23 mouse cellular contexts compared by ENCODE assay signal in the genomic region with DNA sequence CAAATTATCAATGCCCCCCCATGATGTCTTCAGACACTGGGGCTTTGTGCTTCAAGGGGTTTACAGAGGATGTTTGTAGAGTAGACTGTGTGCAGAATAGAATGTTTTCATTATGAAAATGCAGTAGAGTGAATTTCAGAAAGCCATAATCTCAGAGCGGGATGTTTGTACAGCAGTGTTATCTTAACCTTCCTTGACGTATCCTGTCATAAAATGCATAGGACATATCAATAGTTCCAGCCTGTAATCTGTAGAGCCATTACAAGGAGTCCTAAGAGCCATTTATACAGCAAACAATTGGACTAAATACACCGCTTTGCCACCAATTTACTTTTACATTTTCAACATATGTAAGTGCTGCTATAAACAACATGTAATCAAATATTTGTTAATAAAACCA. TPM values are rescaled to one million over a fixed set of nuclear protein-coding genes. Genes with fewer than 3 reads are reported as not detected.
DNase-seq lines count a peak whose midpoint lies in the region; ATAC-seq and TF ChIP-seq lines count a peak whose summit lies in the region.
"Had no signal": no experiment of that assay in that cellular context is flagged by ENCODE, and none has a peak within 500 bp of the region (broad histone marks: within the 10 kb centered on the region; RNA-seq: fewer than 3 reads in every experiment).

No protein-coding gene starts in this region.

- peaks cover 10% of the 10 kb centered on the region for H3K4me1 ChIP-seq in forebrain, embryonic 10.5 days
- H3K4me1 ChIP-seq in forebrain, embryonic 12.5 days, result peaks cover 10% of the 10 kb centered on the region; the same call in 1 of the 2 replicates
- H3K4me1 ChIP-seq in MEL (ENCODE audit: control insufficient read depth in 1 of 2, insufficient read depth in 2 of 2, low read length in 2 of 2), result no peaks in the 10 kb centered on the region
- 0 out of 2 replicates have a peak, but pooled peaks cover 5% of the 10 kb centered on the region for H3K4me1 ChIP-seq in intestine, postnatal 0 days (replicated peaks; ENCODE audit: control insufficient read depth, insufficient read depth, low read length)
- no peaks in the 10 kb centered on the region for H3K4me1 ChIP-seq in stomach, postnatal 0 days (replicated peaks; ENCODE audit: control insufficient read depth, insufficient read depth)
- H3K4me1 ChIP-seq: forebrain, embryonic 15.5 days had no signal

- DNase-seq in forebrain, embryonic 10.5 days (ENCODE audit: extremely low spot score, low spot score), result no peak
- peak; percentile 31 for DNase-seq in MEL (ENCODE audit: low read depth, low spot score)
- DNase-seq in stomach, postnatal 0 days (ENCODE audit: low spot score), result no peak
- DNase-seq in thymus, postnatal 14 days, result no peak
- no peak for DNase-seq in liver
- DNase-seq: adrenal gland, postnatal 14 days; B cell, adult 2 months; cerebellum, adult 18-20 months; cerebellum, adult 9-11 months; gastrocnemius, postnatal 36 days; heart, adult 11 months; heart, postnatal 36 days had no signal

- TF ChIP-seq EP300 in MEL (IDR thresholded peaks at IDR 0.05; ENCODE audit: low read depth in 1 of 2, low read length in 2 of 2), result peak; percentile 56 to 60
- TF ChIP-seq EP300 in stomach, postnatal 0 days (optimal IDR thresholded peaks at IDR 0.05), result no peak

- TF ChIP-seq POLR2A in MEL (IDR thresholded peaks at IDR 0.05; ENCODE audit: control insufficient read depth in 1 of 2, insufficient read depth in 1 of 2, low read depth in 1 of 2, low read length in 2 of 2, poor library complexity in 1 of 2), result no peak

- no peak overlapping the region for H3K4me3 ChIP-seq in forebrain, embryonic 10.5 days
- H3K4me3 ChIP-seq in forebrain, embryonic 12.5 days (replicated peaks), result no peak overlapping the region
- no peak overlapping the region for H3K4me3 ChIP-seq in MEL (ENCODE audit: control insufficient read depth in 1 of 2, insufficient read depth in 1 of 2, low read depth in 2 of 2, low read length in 2 of 2)
- H3K4me3 ChIP-seq in intestine, postnatal 0 days (ENCODE audit: low read depth, low read length), result no peak overlapping the region
- peak overlapping the region; percentile 29; the same call in 1 of the 2 replicates for H3K4me3 ChIP-seq in stomach, postnatal 0 days (ENCODE audit: low read depth, low read length)
- H3K4me3 ChIP-seq: embryonic facial prominence, embryonic 10.5 days; forebrain, embryonic 15.5 days; heart, embryonic 13.5 days had no signal

- no peaks in the 10 kb centered on the region for H3K36me3 ChIP-seq in forebrain, embryonic 10.5 days (replicated peaks)
- no peaks in the 10 kb centered on the region for H3K36me3 ChIP-seq in forebrain, embryonic 12.5 days (replicated peaks)
- 0 out of 4 replicates have a peak, but pooled peaks cover 0 to 2% of the 10 kb centered on the region in 2 experiments for H3K36me3 ChIP-seq in MEL (ENCODE audit: control insufficient read depth in 1 of 2, insufficient read depth in 2 of 2, low read length in 2 of 2)
- H3K36me3 ChIP-seq in intestine, postnatal 0 days (ENCODE audit: control insufficient read depth, insufficient read depth), result no peaks in the 10 kb centered on the region
- H3K36me3 ChIP-seq in stomach, postnatal 0 days (ENCODE audit: control insufficient read depth, insufficient read depth, low read length), result no peaks in the 10 kb centered on the region
- H3K36me3 ChIP-seq: embryonic facial prominence, embryonic 10.5 days; forebrain, embryonic 15.5 days; G1E; heart, embryonic 13.5 days had no signal

- H3K79me2 ChIP-seq in MEL (ENCODE audit: control insufficient read depth, insufficient read depth, low read length, poor library complexity), result no peaks in the 10 kb centered on the region

- no peak overlapping the region for H3K4me2 ChIP-seq in forebrain, embryonic 12.5 days
- H3K4me2 ChIP-seq in intestine, postnatal 0 days (replicated peaks; ENCODE audit: low read depth), result peak overlapping the region; percentile 30
- peak overlapping the region; percentile 31 for H3K4me2 ChIP-seq in stomach, postnatal 0 days (replicated peaks; ENCODE audit: low read depth)
- H3K4me2 ChIP-seq: forebrain, embryonic 15.5 days; heart, embryonic 13.5 days had no signal

- 0 out of 2 replicates have a peak overlapping the region, but pooled peaks have one; percentile 3 for H3K27ac ChIP-seq in forebrain, embryonic 10.5 days
- no peak overlapping the region for H3K27ac ChIP-seq in forebrain, embryonic 12.5 days
- H3K27ac ChIP-seq in MEL (ENCODE audit: control insufficient read depth, low read depth, low read length), result no peak overlapping the region
- no peak overlapping the region for H3K27ac ChIP-seq in intestine, postnatal 0 days (ENCODE audit: low read depth, low read length)
- peak overlapping the region; percentile 80 for H3K27ac ChIP-seq in stomach, postnatal 0 days (replicated peaks)
- H3K27ac ChIP-seq: embryonic facial prominence, embryonic 10.5 days; forebrain, embryonic 15.5 days; heart, embryonic 13.5 days; hindbrain, postnatal 0 days had no signal

- no peaks in the 10 kb centered on the region for H3K9me3 ChIP-seq in forebrain, embryonic 10.5 days
- H3K9me3 ChIP-seq in forebrain, embryonic 12.5 days, result no peaks in the 10 kb centered on the region
- H3K9me3 ChIP-seq in MEL (replicated peaks; ENCODE audit: insufficient read depth, low read length), result no peaks in the 10 kb centered on the region
- H3K9me3 ChIP-seq in intestine, postnatal 0 days (ENCODE audit: control insufficient read depth), result no peaks in the 10 kb centered on the region
- H3K9me3 ChIP-seq in stomach, postnatal 0 days (ENCODE audit: control insufficient read depth, low read length), result no peaks in the 10 kb centered on the region
- H3K9me3 ChIP-seq: embryonic facial prominence, embryonic 10.5 days; forebrain, embryonic 15.5 days; heart, embryonic 13.5 days had no signal

- no peak for TF ChIP-seq RAD21 in MEL (IDR thresholded peaks at IDR 0.05; ENCODE audit: low read depth, low read length)

- no peak overlapping the region for H3K9ac ChIP-seq in forebrain, embryonic 12.5 days
- H3K9ac ChIP-seq in MEL (ENCODE audit: control insufficient read depth, low read depth, low read length, poor library complexity, severe bottlenecking), result no peak overlapping the region
- no peak overlapping the region for H3K9ac ChIP-seq in intestine, postnatal 0 days (ENCODE audit: low read depth, low read length)
- peak overlapping the region; percentile 59 for H3K9ac ChIP-seq in stomach, postnatal 0 days (ENCODE audit: low read length)
- H3K9ac ChIP-seq: forebrain, embryonic 15.5 days; heart, embryonic 13.5 days had no signal

- no peaks in the 10 kb centered on the region for H3K27me3 ChIP-seq in forebrain, embryonic 10.5 days (ENCODE audit: poor library complexity, severe bottlenecking)
- H3K27me3 ChIP-seq in forebrain, embryonic 12.5 days, result no peaks in the 10 kb centered on the region
- no peaks in the 10 kb centered on the region; a peak in 1 of 4 replicates for H3K27me3 ChIP-seq in MEL (ENCODE audit: control insufficient read depth in 1 of 2, insufficient read depth in 2 of 2, low read length in 2 of 2)
- no peaks in the 10 kb centered on the region for H3K27me3 ChIP-seq in intestine, postnatal 0 days (replicated peaks; ENCODE audit: control insufficient read depth, insufficient read depth, low read length)
- no peaks in the 10 kb centered on the region for H3K27me3 ChIP-seq in stomach, postnatal 0 days (ENCODE audit: control insufficient read depth, insufficient read depth, low read length)
- H3K27me3 ChIP-seq: forebrain, embryonic 15.5 days; heart, embryonic 13.5 days had no signal

- WGBS in forebrain, embryonic 10.5 days, result 92% methylated on average over 3 of the region's 3 CpGs
- WGBS in forebrain, embryonic 12.5 days, result 86% methylated on average over 3 of the region's 3 CpGs
- WGBS in intestine, postnatal 0 days, result 34% methylated on average over 3 of the region's 3 CpGs
- 48% methylated on average over 3 of the region's 3 CpGs for WGBS in stomach, postnatal 0 days

- TF ChIP-seq CTCF in MEL (IDR thresholded peaks at IDR 0.05 in 2 of 3, conservative IDR thresholded peaks at IDR 0.05 in 1 of 3; ENCODE audit: control insufficient read depth in 1 of 3, insufficient read depth in 1 of 3, low read depth in 2 of 3, low read length in 3 of 3, poor library complexity in 1 of 3, severe bottlenecking in 1 of 3), result no peak
- no peak for TF ChIP-seq CTCF in intestine, postnatal 0 days (IDR thresholded peaks at IDR 0.05; ENCODE audit: low read depth)
- no peak for TF ChIP-seq CTCF in stomach, postnatal 0 days (IDR thresholded peaks at IDR 0.05; ENCODE audit: low read depth)

- no peak for ATAC-seq in forebrain, embryonic 12.5 days (ENCODE audit: low FRiP score)
- ATAC-seq in intestine, postnatal 0 days, result peak; percentile 58; the same call in 1 of the 2 replicates
- no peak; the same call in 1 of the 2 replicates for ATAC-seq in stomach, postnatal 0 days (ENCODE audit: low FRiP score, low TSS enrichment)
- ATAC-seq: CD4-positive, CD25-positive, alpha-beta regulatory T cell, adult 4 months; forebrain, embryonic 15.5 days had no signal

TF ChIP-seq in MEL, 35 proteins besides CTCF, POLR2A, EP300 and RAD21 (continues in another document):
- peak; percentile 73 for TF ChIP-seq GATA1 (IDR thresholded peaks at IDR 0.05; ENCODE audit: low read depth, low read length)
- no peak for TF ChIP-seq ZNF384 (IDR thresholded peaks at IDR 0.05; ENCODE audit: low read depth, low read length)
- TF ChIP-seq POLR2AphosphoS2 (IDR thresholded peaks at IDR 0.05; ENCODE audit: low read length), result no peak
- TF ChIP-seq TAL1 (IDR thresholded peaks at IDR 0.05; ENCODE audit: low read length), result peak; percentile 60
- no peak for TF ChIP-seq ZC3H11A (IDR thresholded peaks at IDR 0.05; ENCODE audit: low read depth, low read length)

RNA-seq across cellular contexts. Expression of gene Agr2, which starts 0.9 kb away (rescaled TPM):
- not detected in 2 replicates for polyA plus RNA-seq in forebrain, embryonic 10.5 days (2016; fragmentation: Nextera tagmentation; extraction: Ambion mirVana)
- 0.33 and 0.36 TPM in 2 replicates for polyA plus RNA-seq in forebrain, embryonic 12.5 days (2016; fragmentation: Nextera tagmentation; extraction: Ambion mirVana)
- not detected in 2 replicates for total RNA-seq in MEL (2012; rRNA removed)
- polyA plus RNA-seq in MEL (2012; ENCODE audit: insufficient read depth in 1 of 2, insufficient read length in 2 of 2, low read depth in 1 of 2, low replicate concordance in 2 of 2, missing spikeins in 1 of 2), result not detected
- polyA plus RNA-seq in intestine, postnatal 0 days (2015; fragmentation: Nextera tagmentation; extraction: Ambion mirVana), result 438 and 502 TPM in 2 replicates
- polyA plus RNA-seq in stomach, postnatal 0 days (2015; fragmentation: Nextera tagmentation; extraction: Ambion mirVana), result 1,362 and 1,533 TPM in 2 replicates
- total RNA-seq: adrenal gland, postnatal 14 days; gastrocnemius, adult 8-10 months; gastrocnemius, postnatal 36 days; heart, postnatal 36 days; hindbrain, postnatal 0 days had no signal
- polyA plus RNA-seq: CD4-positive, CD25-positive, alpha-beta regulatory T cell, adult 4 months; embryonic facial prominence, embryonic 10.5 days; forebrain, embryonic 15.5 days; G1E; heart, postnatal 0 days; hindbrain, embryonic 11.5 days had no signal

RNA-seq across cellular contexts. Expression of gene Tspan13, which starts 48.7 kb away (rescaled TPM):
- 160 and 161 TPM in 2 replicates for polyA plus RNA-seq in forebrain, embryonic 10.5 days (2016; fragmentation: Nextera tagmentation; extraction: Ambion mirVana)
- polyA plus RNA-seq in forebrain, embryonic 12.5 days (2016; fragmentation: Nextera tagmentation; extraction: Ambion mirVana), result 236 and 244 TPM in 2 replicates
- total RNA-seq in MEL (2012; rRNA removed), result 23.0 and 23.7 TPM in 2 replicates
- 10 to 100 TPM in 1 of 2 experiments, not detected in 1; 37.5 TPM for polyA plus RNA-seq in MEL (2012; ENCODE audit: insufficient read depth in 1 of 2, insufficient read length in 2 of 2, low read depth in 1 of 2, low replicate concordance in 2 of 2, missing spikeins in 1 of 2)
- polyA plus RNA-seq in intestine, postnatal 0 days (2015; fragmentation: Nextera tagmentation; extraction: Ambion mirVana), result 499 and 565 TPM in 2 replicates
- 121 and 129 TPM in 2 replicates for polyA plus RNA-seq in stomach, postnatal 0 days (2015; fragmentation: Nextera tagmentation; extraction: Ambion mirVana)
- total RNA-seq: G1E had no signal

Comparison
In these comparisons a context has a peak if more than half of its experiments do, and no peak if none do; other contexts are left out.
1. H3K27ac ChIP-seq: peak in forebrain, embryonic 10.5 days (single experiment) and stomach, postnatal 0 days (single experiment); none in forebrain, embryonic 12.5 days (single experiment), MEL (single experiment) and intestine, postnatal 0 days (single experiment).
2. RNA of gene Agr2, which starts 0.9 kb away (polyA plus RNA-seq): 1,362 to 1,533 TPM in stomach, postnatal 0 days and 438 to 502 TPM in intestine, postnatal 0 days; 0.33 to 0.36 TPM in forebrain, embryonic 12.5 days, not detected in forebrain, embryonic 10.5 days and not detected in MEL; every median in the first group is over 100 times any median in the second.